Mouse (Mus musculus): ENCODE measurements around the gene Stk24.

Gene Stk24

GRCm38 (mm10) chr14:121310325-121311080 is 69.3 kb downstream of the Stk24 start:
- DNase-seq = no peak

GRCm38 (mm10) chr14:121309909-121310308 is 69.9 kb downstream of the Stk24 start:
- DNase-seq = no peak

- no peak for DNase-seq
Measured at GRCm38 (mm10) chr14:121305316-121306064, 74.3 kb downstream of the Stk24 start.

GRCm38 (mm10) chr14:121304523-121304922 is 75.3 kb downstream of the Stk24 start:
- DNase-seq = no peak

GRCm38 (mm10) chr14:121299093-121299492 is 80.7 kb downstream of the Stk24 start:
- no peak for DNase-seq

- DNase-seq = no peak
Measured at GRCm38 (mm10) chr14:121298537-121298936, 81.3 kb downstream of the Stk24 start.

GRCm38 (mm10) chr14:121297103-121297502 is 82.7 kb downstream of the Stk24 start:
- DNase-seq = no peak

- no peak for DNase-seq
Measured at GRCm38 (mm10) chr14:121294484-121294883, 85.3 kb downstream of the Stk24 start.

GRCm38 (mm10) chr14:121292391-121292790 is 87.4 kb downstream of the Stk24 start:
- DNase-seq = peak; percentile 83

- DNase-seq = peak; percentile 85
Measured at GRCm38 (mm10) chr14:121291881-121292280, 87.9 kb downstream of the Stk24 start.

- no peak for DNase-seq
Measured at GRCm38 (mm10) chr14:121285379-121286120, 94.3 kb downstream of the Stk24 start.

GRCm38 (mm10) chr14:121281336-121281710 is 98.5 kb downstream of the Stk24 start:
- DNase-seq = no peak

- DNase-seq = no peak
Measured at GRCm38 (mm10) chr14:121280601-121281335, 99.0 kb downstream of the Stk24 start.

GRCm38 (mm10) chr14:121279106-121279505 is 100.7 kb downstream of the Stk24 start:
- DNase-seq = peak; percentile 95

GRCm38 (mm10) chr14:121276016-121276415 is 103.8 kb downstream of the Stk24 start:
- DNase-seq = no peak

- DNase-seq = no peak
Measured at GRCm38 (mm10) chr14:121274985-121275384, 104.8 kb downstream of the Stk24 start.

GRCm38 (mm10) chr14:121270490-121270889 is 109.3 kb downstream of the Stk24 start:
- DNase-seq = no peak

GRCm38 (mm10) chr14:121267801-121268200 is 112.0 kb downstream of the Stk24 start:
- DNase-seq = no peak

GRCm38 (mm10) chr14:121264453-121264852 is 115.4 kb downstream of the Stk24 start:
- peak; percentile 96 for DNase-seq

GRCm38 (mm10) chr14:121263912-121264311 is 115.9 kb downstream of the Stk24 start:
- peak; percentile 95 for DNase-seq

GRCm38 (mm10) chr14:121262606-121263005 is 117.2 kb downstream of the Stk24 start:
- no peak for DNase-seq

- DNase-seq = no peak
Measured at GRCm38 (mm10) chr14:121261229-121261879, 118.5 kb downstream of the Stk24 start.
